Mouse (Mus musculus) retina, embryonic 14.5 days (tissue): ENCODE results near the gene Kcnh5.

Experiments
- DNase-seq: peaks from one replicate; pipeline ENCODE4 v3.0.0-alpha.2; 2015; ENCODE audit warnings: low spot score

The Kcnh5 gene

DNA sequence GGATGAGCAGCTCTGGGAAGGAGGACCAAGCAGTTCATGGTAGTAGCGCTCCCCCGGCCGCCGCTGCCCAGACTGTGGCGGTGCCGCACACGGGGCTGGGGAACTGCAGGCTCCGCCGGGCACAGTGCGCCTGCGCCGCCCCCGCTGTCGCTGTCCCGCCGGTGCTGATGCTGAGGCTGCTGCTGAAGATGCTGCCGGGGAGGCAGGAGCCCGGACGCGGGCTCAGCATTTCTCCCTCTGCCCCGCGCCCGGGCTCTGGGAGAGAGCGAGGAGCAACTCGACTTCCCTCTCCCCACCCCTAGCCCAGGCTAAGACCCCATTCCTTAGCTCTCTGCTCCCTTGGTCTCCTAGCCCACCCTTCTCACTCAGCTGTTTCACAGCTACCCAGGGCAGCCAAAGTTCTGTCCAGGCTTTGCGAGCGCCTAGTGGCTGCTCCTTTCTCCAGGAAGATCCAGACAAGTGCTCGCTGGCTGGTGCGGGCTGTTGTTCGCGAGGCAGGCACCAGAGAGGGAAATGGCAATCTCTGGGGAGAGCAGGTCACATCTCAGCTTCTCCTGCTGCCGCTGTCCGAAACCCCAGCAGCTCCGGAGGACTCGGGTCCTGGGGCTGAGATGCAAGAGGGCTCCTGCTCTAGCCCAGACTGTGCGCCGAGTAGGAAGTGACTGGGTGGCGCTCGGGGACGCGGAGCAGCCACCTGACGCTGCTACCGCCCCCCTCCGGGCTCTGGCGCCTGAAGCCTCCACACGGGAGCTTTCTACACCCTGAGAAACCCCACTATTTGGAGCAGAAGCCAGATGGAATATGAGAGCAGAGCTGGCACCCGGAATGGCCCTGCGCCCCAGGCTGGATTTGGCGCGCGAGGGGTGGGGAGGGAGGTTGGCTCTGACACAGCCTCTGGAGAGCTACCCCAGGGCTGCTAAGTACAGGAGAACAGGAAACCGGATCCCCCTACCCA is at the start of gene Kcnh5:
Gene Kcnh5, minus strand, starts transcription at position 642 of the 955 bp plus-strand sequence.
- DNase-seq = peak; percentile 85

DNA sequence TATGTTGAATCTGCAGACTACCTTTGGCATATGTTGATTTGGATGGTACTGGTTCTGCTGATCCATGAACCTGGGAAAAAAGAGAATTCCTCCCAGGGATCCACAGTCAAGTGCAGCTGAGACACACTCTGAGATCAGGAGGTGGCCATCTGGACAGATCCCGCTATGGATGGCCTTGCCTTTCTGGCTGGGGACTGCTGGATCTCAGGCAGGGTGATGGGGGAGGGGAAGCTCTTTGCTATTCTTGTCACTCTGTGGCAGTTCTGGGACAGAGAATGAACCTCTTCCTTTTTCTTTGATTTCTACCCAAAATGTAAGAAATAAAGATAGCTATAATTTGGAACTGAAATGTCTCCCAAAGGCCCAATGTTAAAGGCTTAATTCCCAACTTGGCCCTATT is 46.8 kb upstream of the Kcnh5 start:
- DNase-seq = no peak

DNA sequence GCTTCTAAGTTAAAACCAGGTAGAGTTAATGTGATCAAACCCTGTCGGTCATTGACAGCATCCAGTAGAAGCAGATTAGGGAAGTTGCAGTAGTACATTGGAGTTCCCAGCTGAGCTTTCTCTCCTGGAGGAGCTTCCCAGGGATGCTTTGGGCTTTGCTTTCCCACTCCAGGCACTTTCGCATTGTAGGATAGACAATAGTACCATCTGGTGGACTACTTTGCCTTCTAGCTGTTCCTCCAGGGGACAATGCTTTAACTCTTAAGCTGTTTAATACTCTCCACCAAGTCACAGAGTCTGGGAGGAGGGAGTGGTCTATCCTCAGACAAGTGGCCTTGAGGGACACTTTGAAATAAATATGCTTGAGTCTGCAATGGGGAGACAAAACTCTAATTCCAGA is 12.3 kb upstream of the Kcnh5 start:
- peak; percentile 17 for DNase-seq

DNA sequence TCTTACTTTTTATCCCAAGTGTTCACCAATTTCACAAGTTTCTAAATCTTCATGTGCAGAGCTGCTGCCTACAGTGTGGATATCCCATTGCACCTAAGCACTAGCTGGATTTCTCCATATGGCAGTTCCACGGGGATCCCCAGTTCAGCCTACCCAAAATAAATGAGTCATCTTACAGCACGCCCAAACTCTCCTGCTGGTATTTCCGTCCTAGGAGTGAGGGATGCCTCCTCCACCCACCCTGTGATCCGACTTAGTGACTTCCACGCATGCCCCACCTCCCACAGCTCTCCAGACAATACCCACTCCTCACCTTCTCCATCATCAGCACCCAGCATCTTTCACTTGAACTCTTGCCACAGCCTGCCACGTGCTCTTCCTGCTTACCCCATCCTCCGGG is 5.5 kb upstream of the Kcnh5 start:
- no peak for DNase-seq

DNA sequence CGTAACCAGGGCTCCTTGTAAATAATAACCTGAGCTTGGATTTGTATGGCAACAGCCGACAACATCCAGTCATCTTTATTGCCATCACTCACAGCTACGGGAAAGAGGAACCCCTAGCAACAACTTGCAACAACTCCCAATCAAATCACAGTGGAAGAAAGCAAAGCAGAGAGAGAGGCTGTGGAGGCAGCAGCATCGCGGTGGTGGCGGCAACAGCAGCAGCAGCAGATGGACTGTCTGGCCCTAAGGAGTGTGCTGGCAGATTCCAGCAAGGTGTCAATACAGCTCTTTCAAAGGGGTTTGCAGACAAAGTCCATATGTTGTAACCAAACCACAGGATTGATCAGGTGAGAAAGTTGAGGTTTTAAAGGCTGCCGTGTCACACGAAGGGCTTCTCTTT is 2.4 kb upstream of the Kcnh5 start:
- DNase-seq = no peak

DNA sequence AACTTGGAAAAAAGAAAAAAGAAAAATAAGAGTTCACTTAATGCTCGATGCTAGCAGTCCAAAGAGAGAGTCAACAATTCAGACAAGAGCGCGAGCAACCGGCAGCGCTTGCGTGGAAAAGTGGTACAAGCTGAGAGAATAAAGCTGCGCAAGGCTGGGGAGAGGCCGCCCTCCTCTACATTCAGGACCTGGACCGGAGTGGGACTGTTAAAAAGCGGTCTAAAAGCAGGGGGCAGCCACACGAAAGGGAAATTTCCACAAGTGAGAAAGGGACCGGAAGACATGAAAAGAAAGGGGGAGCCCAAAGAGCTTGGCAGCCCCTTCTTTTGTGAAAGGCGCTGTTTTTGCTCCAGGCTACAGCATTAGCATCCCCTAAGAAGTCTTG is 506 bp upstream of the Kcnh5 start:
- DNase-seq = peak; percentile 45

DNA sequence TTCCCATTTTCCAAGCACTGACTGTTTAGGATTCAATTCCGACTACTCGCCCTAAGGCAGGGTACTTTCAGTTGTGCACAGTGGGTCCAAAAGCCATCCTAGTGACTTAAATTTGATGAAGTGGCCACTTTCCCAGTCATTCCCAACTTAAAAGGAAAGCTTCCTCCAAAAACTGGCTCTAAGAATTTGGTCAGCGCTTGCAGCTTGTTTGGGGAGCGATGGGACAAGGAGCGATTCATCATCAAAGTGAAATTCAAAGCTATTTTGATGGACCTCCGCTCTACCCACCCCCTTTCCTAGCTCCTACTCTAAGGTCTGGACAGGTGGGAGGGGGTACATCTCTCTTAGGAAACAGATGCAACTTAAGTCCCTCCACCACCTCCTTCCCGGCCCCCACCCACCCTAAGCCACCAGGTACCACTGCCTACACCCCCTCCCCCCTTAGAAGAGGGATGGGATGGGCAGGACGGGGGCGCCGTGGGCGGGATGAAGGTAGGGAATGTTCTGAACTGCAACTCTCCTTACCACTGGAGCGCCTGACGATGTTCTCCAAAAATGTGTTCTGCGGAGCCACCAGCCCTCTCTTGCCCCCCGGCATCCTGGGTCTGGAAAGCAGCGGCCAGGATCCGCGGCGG is 1.1 kb downstream of the Kcnh5 start:
- peak; percentile 12 for DNase-seq

DNA sequence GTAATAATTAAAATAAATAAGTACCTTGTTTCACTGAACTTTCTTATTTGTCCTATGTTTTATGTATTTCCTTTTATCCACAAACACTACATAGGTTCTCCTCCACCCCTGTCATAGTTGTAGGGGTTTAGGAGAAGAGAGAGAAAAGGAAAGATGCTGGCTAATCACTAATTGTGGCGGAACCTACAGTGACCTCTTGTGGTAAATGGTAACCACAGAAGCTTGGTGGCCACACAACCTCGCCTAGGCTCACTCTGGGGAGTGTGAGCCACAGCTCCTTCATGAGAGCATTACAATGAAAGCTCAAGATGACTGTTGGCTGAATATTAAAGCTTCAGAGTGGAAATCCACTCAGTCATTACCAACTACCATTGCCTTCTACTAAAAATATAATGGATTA is 6.2 kb downstream of the Kcnh5 start:
- peak; percentile 66 for DNase-seq

DNA sequence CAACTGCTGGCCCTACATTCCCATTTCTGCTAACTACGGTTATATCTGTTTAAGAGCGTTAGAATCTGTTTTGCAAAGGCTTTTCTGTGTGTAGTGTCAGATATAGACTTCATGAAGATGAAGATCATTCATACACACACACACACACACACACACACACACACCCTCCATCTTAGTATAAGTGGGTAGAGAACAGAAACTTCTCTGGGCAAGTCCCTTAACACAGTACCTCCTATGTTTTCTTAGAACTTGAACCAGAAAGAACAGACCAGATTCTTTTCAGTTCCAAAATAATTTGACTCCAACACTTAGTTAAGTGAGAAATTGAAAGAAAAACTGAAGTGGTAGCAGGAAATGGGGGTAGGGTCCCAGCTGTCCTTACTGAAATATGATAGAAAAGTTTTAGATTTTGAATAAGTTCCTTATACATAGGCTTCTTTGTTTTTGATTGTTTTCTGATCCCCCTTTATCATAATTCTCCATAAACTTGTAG is 24.0 kb downstream of the Kcnh5 start:
- no peak for DNase-seq

DNA sequence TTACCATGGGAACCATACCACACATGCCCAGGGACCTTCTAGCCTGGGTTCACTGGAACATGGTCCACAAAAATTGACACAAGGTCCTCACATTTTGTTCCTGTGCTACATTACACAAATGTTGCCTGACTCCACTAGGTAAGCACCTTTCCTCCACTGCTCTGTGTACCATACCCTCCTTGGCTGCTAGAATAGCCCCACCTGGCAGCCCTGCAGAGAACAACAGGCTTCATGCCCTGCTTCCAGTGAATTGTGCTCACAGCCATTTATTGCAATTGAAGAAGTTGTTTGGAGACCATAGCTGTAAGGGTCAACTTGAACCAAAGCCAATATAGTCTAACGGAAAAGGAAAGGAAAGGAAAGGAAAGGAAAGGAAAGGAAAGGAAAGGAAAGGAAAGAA is 37.3 kb downstream of the Kcnh5 start:
- no peak for DNase-seq

DNA sequence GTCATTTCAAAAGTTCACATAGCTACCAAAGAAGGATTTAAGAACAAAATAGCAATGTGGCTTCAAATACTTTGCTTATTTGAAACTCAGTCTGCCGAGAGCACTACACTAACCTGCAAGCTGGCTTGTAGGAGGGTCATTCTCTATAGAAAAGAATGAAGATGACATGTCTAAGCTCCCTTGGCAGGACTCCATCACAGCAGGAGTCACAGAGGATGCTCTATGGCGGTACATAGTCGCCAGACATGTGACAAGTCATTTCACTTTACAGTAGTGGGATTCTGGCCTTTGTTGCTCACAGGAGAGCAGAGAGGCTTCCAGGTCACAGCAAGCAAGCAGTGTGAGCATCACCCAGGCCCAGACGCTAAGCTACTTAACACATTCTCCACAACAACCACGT is 85.2 kb downstream of the Kcnh5 start:
- DNase-seq = no peak

DNA sequence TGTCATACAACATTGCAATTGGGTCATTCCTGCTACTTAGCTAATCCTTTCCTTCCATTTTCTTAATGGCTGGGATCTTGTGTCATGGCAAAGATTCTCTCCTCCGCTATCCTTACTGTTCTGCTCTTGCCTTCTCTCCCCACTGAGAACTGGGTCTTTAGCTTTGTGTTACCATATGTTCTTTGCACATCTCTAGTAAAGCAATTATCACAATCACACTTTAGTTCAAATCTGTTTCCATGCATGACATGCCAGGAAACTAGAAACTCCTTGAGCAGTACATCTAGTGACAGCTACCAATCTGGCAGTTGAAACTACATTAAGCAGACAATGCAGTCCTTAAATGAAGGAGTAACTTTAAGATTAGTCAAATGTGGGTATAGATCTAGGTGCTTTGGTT is 86.2 kb downstream of the Kcnh5 start:
- no peak for DNase-seq

DNA sequence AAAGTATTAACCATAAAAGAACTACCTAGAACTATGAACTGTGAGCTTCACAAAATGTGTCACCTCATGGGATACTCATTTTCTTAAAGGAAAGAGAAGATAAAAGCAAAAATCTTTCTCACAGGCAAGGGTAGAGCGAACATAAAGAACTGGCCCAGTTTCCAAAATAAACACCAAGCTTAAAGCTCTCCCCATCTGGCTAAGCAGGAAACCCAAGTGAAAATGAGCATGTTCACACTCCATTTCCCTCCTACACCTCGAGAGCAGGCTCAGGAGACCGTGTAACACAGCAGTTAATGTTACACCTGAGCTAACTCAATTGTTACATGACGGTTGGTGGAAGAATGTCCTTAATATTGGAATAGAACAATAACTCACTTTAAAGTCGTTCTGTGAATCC is 100.0 kb downstream of the Kcnh5 start:
- DNase-seq = no peak

DNA sequence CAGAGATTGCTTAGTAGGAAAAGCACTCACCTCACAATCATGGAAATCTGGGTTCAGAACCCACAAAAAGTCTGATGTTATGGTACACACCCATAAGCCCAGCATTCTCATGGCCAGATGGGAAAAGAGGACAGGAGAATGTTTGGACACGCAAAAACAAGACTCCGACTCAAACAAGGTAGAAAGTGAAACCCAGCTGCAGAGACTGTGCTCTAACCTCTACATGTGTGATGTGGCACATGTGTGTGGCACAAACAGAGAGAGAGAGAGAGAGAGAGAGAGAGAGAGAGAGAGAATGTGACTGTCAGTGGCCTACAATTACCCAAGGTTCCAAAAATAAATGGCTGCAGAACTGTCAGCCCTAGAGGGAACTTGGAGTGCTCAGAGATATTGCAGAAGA is 106.1 kb downstream of the Kcnh5 start:
- DNase-seq = no peak

DNA sequence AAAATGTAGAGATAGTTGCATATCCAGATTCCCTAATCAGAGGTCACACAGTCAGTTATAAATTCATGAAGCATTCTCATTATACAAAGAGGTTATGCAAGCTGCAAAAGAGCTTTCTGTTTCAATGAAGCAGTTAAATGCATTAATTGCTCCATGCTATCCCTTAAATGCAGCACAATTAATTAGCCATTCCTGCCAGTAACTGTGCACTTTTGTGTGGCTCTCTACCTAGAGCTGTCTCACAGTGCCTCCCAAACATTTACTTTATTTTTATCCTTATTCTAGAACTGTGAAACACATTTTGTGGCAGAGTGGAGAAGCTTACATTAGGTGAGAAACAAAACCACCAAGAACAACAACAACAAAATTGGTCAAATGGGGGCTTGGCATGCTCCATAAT is 114.6 kb downstream of the Kcnh5 start:
- no peak for DNase-seq

DNA sequence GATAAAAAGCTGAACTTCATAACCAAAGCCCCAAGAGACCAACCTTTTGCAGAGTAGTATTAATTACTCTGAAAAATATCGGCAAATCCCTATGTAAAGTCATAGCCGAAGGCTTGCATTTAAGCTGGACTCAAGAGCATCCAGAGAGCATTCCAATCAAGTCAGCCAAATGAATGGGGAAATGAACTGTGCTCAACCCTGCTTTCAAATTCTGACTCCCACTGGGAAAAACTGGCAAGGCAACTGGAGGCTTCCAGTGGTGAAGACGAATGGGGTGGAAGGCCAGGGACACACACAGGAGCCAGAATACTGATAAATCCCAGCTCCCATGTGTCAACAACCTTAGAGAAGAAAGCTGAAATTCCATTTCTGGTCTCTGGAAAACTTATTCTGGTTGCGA is 115.4 kb downstream of the Kcnh5 start:
- DNase-seq = peak; percentile 42

DNA sequence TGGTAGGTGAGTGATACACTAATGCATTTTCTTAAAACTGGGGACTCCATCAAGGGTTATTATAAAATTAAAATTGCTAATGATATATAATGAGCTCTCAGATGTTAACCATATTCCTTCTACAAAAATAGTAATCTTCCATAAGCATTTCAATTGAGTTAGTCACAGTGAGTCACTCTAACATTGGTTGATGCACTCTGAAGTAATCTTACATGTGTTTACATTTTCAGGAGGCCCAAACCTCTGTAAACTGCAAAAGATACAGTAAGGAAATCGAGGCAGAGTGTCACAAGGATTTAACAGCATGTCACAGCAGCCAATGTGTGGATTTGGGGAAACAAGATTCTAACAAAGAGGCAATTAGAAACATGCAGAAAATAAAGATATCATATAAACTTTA is 123.4 kb downstream of the Kcnh5 start:
- DNase-seq = no peak

DNA sequence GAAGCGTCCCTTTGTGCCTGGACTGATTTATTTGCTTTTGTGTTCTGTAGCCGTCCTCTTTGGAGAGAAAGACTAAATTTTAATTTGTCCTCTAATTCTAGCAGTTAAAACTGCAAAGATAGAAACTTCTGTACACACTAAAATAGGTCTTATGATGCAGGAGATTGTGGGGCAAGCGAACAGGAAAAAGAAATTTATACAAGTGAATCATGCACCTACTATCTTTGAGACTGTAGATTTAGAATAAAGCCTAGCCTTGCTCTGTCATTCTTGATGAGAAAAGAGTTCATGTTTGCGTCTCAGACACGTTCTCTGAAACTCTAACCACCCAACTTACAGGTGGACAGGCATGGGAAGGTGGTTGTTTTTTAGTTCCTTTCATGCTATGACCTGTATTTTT is 140.4 kb downstream of the Kcnh5 start:
- no peak for DNase-seq

DNA sequence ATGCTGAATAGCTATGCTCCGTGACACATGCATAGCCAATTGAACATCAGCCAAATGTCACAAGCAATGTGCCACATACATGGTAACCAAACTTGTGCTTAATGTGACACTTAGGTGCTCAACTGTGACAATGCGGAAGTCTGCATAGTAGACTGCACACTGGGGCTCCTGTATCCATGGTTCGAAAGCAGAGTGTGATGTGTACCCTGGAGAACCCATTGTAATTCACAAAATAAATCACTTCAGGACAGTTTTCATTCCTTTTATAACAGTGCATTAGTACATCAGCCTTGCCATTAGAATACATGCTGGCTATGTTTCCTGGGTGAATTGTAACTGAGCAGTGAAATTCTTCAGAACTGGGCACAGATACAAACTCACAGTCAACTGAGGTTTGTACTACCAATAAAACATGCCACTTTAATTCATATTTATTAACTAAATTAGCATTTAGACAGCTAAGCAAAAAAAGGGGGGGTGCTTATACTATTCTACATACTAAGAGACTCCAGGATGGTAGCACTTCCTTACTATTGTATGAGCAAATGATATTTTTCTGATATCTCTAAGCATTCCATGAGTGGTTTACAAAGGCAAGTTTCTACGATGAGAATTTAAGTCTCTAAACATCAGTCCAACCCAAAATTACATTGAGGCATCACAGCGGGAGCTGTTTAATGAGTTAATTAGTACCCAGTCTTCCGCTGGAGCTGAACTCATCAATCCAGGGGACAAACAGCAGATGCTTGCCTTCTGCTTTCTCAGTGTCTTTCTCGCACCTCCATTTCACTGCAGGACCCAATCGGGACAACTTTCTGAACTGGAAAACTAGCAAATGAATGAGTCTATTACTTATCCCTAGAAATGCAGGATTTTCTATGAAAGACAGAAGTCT is 144.9 kb downstream of the Kcnh5 start:
- DNase-seq = no peak

DNA sequence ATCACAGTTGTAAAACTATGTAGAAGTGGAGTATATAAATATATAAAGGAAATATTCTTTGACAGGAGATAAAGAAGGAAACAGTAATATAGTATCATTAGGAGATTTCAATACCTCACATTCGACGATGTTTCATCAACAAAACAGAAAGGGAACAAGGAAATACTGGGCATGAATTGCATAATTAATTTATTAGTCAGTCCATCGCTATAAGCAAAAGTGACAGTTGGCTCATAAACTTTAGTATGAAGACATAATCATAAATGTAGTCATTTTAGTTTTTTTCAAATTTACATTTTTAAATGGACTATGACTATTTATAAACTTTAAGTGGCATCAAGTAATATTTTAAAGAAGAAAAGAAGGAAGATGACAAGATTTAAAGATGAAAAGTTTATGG is 205.9 kb downstream of the Kcnh5 start:
- no peak for DNase-seq

DNA sequence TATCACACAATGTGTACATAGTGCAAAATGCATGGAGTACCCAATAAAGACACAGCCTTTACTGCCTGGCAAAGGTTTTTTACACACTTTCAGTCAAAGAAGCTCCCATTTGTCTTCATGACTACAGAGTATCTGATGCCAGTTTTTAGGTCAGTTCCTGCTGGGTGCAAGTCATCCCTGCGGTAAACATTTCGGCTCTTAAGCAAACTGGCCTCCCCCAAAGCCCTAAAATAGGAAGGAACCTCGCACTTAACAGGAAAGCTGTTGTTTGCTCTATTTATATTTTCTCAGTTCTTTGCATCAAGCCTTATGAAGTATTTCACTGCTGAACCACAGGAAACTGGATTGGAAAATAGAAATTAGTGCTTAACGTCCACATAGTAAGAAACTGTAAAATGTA is 207.7 kb downstream of the Kcnh5 start:
- no peak for DNase-seq

DNA sequence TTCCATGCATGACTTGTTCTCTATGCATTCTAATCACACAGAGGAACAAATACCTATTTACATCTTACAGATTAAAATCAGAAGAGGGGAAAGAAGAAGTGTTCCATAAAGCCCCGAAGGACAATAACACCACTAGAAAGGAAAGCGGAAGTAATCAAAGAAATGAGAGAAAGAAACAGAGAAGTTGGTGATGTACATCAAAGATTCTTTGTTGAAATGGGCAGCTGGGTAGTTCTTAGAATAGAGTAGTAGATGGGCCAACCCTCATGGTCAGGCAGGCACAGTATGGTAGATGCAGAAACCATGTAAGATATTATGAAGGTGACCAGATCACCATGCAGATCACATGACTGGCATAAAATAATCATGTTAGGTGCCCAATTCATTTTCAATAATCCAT is 210.9 kb downstream of the Kcnh5 start:
- DNase-seq = no peak
